Mouse (Mus musculus): ENCODE data around the gene Itpripl2.

DNA sequence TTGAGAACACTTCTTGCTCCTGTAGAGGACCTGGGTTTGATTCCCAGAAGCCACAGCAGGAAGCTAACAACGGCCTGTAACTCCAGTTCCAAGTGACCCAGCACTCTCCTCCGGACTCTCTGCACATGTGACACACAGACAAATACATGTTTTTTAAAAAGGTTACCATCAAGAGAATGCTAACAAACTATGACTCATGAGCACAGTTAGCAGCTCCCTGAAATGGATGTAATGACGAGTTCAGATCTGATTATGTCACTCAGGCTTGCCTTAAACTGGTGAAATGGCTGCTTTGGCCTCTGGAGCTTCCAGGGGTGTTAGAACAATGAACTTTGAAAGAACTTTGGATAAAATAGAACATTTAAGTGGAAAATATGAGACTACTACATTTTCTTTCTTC, 42.6 kb upstream of the Itpripl2 start:
- TF ChIP-seq GATA1 (IDR thresholded peaks at IDR 0.05; ENCODE audit: borderline replicate concordance, low read length) (no peak), FLI1 (IDR thresholded peaks at IDR 0.05; ENCODE audit: low read length) (no peak)
